Mouse (Mus musculus): Measurements from ENCODE around the gene Tssk4. TPM values are rescaled to one million over a fixed set of nuclear protein-coding genes. Genes with fewer than 3 reads are reported as not detected.

Tssk4 gene
- polyA plus RNA-seq, 1 experiment from 2014 or later: 0.74 TPM

- peaks cover 11% of the 10 kb centered on the region for H3K4me1 ChIP-seq (replicated peaks; ENCODE audit: control insufficient read depth, insufficient read depth, low read length)
- H3K27me3 ChIP-seq (ENCODE audit: control insufficient read depth, insufficient read depth, low read depth, low read length): no peaks in the 10 kb centered on the region
- H3K9ac ChIP-seq (ENCODE audit: low read length): peak overlapping the region; percentile 70
- peak; percentile 5; the same call in 1 of the 2 replicates for ATAC-seq (ENCODE audit: low read depth)
- H3K9me3 ChIP-seq (ENCODE audit: control insufficient read depth, low read length): no peaks in the 10 kb centered on the region
- WGBS: 46% methylated on average over 2 of the region's 2 CpGs
- 0 out of 2 replicates have a peak overlapping the region, but pooled peaks have one; percentile 9 for H3K27ac ChIP-seq (ENCODE audit: low read length)
- H3K4me2 ChIP-seq (ENCODE audit: low read depth, low read length): peak overlapping the region; percentile 61
- H3K4me3 ChIP-seq (ENCODE audit: low read length): peak overlapping the region; percentile 75
- H3K36me3 ChIP-seq (ENCODE audit: control insufficient read depth, insufficient read depth, low read length): peaks cover 19% of the 10 kb centered on the region
Measured at GRCm38 (mm10) chr14:55660636-55661035, 10.7 kb downstream of the Tssk4 start.

GRCm38 (mm10) chr14:55671486-55671832 lies 21.5 kb downstream of the Tssk4 start:
- peak overlapping the region; percentile 89 for H3K9ac ChIP-seq (ENCODE audit: low read length)
- H3K4me2 ChIP-seq (ENCODE audit: low read depth, low read length): peak overlapping the region; percentile 93
- under 1% methylated on average over 12 of the region's 12 CpGs for WGBS
- peak; percentile 50 for ATAC-seq (ENCODE audit: low read depth)
- peaks cover 10% of the 10 kb centered on the region for H3K4me1 ChIP-seq (replicated peaks; ENCODE audit: control insufficient read depth, insufficient read depth, low read length)
- H3K27ac ChIP-seq (ENCODE audit: low read length): peak overlapping the region; percentile 93
- peaks cover 16% of the 10 kb centered on the region; the same call in 1 of the 2 replicates for H3K36me3 ChIP-seq (ENCODE audit: control insufficient read depth, insufficient read depth, low read length)
- H3K27me3 ChIP-seq (ENCODE audit: control insufficient read depth, insufficient read depth, low read depth, low read length): no peaks in the 10 kb centered on the region
- peak overlapping the region; percentile 97 for H3K4me3 ChIP-seq (ENCODE audit: low read length)
- no peaks in the 10 kb centered on the region for H3K9me3 ChIP-seq (ENCODE audit: control insufficient read depth, low read length)

- Histone ChIP-seq H3K9ac (ENCODE audit: low read length) (peak within 1 kb of the TSS; percentile 89), H3K36me3 (ENCODE audit: control insufficient read depth, insufficient read depth, low read length) (peaks cover 19% of the 10 kb centered on the region), H3K4me1 (replicated peaks; ENCODE audit: control insufficient read depth, insufficient read depth, low read length) (peaks cover 10% of the 10 kb centered on the region), H3K4me3 (ENCODE audit: low read length) (peak within 1 kb of the TSS; percentile 97), H3K27me3 (ENCODE audit: control insufficient read depth, insufficient read depth, low read depth, low read length) (no peaks in the 10 kb centered on the region), H3K4me2 (ENCODE audit: low read depth, low read length) (peak within 1 kb of the TSS; percentile 93), H3K9me3 (ENCODE audit: control insufficient read depth, low read length) (no peaks in the 10 kb centered on the region), H3K27ac (ENCODE audit: low read length) (peak within 1 kb of the TSS; percentile 93)
- ATAC-seq (ENCODE audit: low read depth): peak; percentile 99
- under 1% methylated on average over 38 of the region's 38 CpGs for WGBS
Measured at GRCm38 (mm10) chr14:55671833-55672740, 22.1 kb downstream of the Tssk4 start, which contains the start of the genes Gmpr2 and Nedd8. Gene Gmpr2, plus strand, starts transcription at chr14:55671941. Gene Nedd8, minus strand, starts transcription at chr14:55672124.

GRCm38 (mm10) chr14:55672741-55673060 lies 22.7 kb downstream of the Tssk4 start:
- Histone ChIP-seq H3K27ac (ENCODE audit: low read length) (peak overlapping the region; percentile 93), H3K9ac (ENCODE audit: low read length) (peak overlapping the region; percentile 89), H3K9me3 (ENCODE audit: control insufficient read depth, low read length) (no peaks in the 10 kb centered on the region), H3K4me2 (ENCODE audit: low read depth, low read length) (peak overlapping the region; percentile 93), H3K4me1 (replicated peaks; ENCODE audit: control insufficient read depth, insufficient read depth, low read length) (peaks cover 10% of the 10 kb centered on the region), H3K36me3 (ENCODE audit: control insufficient read depth, insufficient read depth, low read length) (peaks cover 24% of the 10 kb centered on the region), H3K27me3 (ENCODE audit: control insufficient read depth, insufficient read depth, low read depth, low read length) (no peaks in the 10 kb centered on the region), H3K4me3 (ENCODE audit: low read length) (peak overlapping the region; percentile 97)
- 68% methylated on average over 7 of the region's 7 CpGs for WGBS
- ATAC-seq (ENCODE audit: low read depth): no peak

GRCm38 (mm10) chr14:55677615-55678014 lies 27.6 kb downstream of the Tssk4 start:
- Histone ChIP-seq H3K27me3 (ENCODE audit: control insufficient read depth, insufficient read depth, low read depth, low read length) (no peaks in the 10 kb centered on the region), H3K9ac (ENCODE audit: low read length) (no peak overlapping the region), H3K4me3 (ENCODE audit: low read length) (no peak overlapping the region), H3K27ac (ENCODE audit: low read length) (no peak overlapping the region), H3K4me1 (replicated peaks; ENCODE audit: control insufficient read depth, insufficient read depth, low read length) (peaks cover 14% of the 10 kb centered on the region), H3K4me2 (ENCODE audit: low read depth, low read length) (no peak overlapping the region), H3K9me3 (ENCODE audit: control insufficient read depth, low read length) (no peaks in the 10 kb centered on the region), H3K36me3 (ENCODE audit: control insufficient read depth, insufficient read depth, low read length) (peaks cover 38% of the 10 kb centered on the region)
- no peak for ATAC-seq (ENCODE audit: low read depth)
- 80% methylated on average over 4 of the region's 4 CpGs for WGBS

- peaks cover 10% of the 10 kb centered on the region for H3K4me1 ChIP-seq (replicated peaks; ENCODE audit: control insufficient read depth, insufficient read depth, low read length)
- ATAC-seq (ENCODE audit: low read depth): peak; percentile 98
- peaks cover 23% of the 10 kb centered on the region for H3K36me3 ChIP-seq (ENCODE audit: control insufficient read depth, insufficient read depth, low read length)
- peak within 1 kb of the TSS; percentile 78 for H3K9ac ChIP-seq (ENCODE audit: low read length)
- peak within 1 kb of the TSS; percentile 90 for H3K27ac ChIP-seq (ENCODE audit: low read length)
- H3K4me2 ChIP-seq (ENCODE audit: low read depth, low read length): peak within 1 kb of the TSS; percentile 74
- no peaks in the 10 kb centered on the region for H3K9me3 ChIP-seq (ENCODE audit: control insufficient read depth, low read length)
- H3K27me3 ChIP-seq (ENCODE audit: control insufficient read depth, insufficient read depth, low read depth, low read length): no peaks in the 10 kb centered on the region
- H3K4me3 ChIP-seq (ENCODE audit: low read length): peak within 1 kb of the TSS; percentile 78
- WGBS: under 1% methylated on average over 65 of the region's 66 CpGs
Measured at GRCm38 (mm10) chr14:55681160-55682117, 31.5 kb downstream of the Tssk4 start, which contains the start of gene Tinf2. Gene Tinf2, minus strand, starts transcription at chr14:55681820.

GRCm38 (mm10) chr14:55682118-55682493 lies 32.1 kb downstream of the Tssk4 start:
- 10% methylated on average over 3 of the region's 3 CpGs for WGBS
- Histone ChIP-seq H3K4me2 (ENCODE audit: low read depth, low read length) (peak overlapping the region; percentile 74), H3K9me3 (ENCODE audit: control insufficient read depth, low read length) (no peaks in the 10 kb centered on the region), H3K36me3 (ENCODE audit: control insufficient read depth, insufficient read depth, low read length) (peaks cover 19% of the 10 kb centered on the region), H3K27me3 (ENCODE audit: control insufficient read depth, insufficient read depth, low read depth, low read length) (no peaks in the 10 kb centered on the region), H3K9ac (ENCODE audit: low read length) (peak overlapping the region; percentile 78), H3K4me1 (replicated peaks; ENCODE audit: control insufficient read depth, insufficient read depth, low read length) (peaks cover 10% of the 10 kb centered on the region), H3K27ac (ENCODE audit: low read length) (peak overlapping the region; percentile 90), H3K4me3 (ENCODE audit: low read length) (peak overlapping the region; percentile 78)
- peak; percentile 23 for ATAC-seq (ENCODE audit: low read depth)

- no peak for ATAC-seq (ENCODE audit: low read depth)
- no peak overlapping the region for H3K4me2 ChIP-seq (ENCODE audit: low read depth, low read length)
- no peaks in the 10 kb centered on the region for H3K36me3 ChIP-seq (ENCODE audit: control insufficient read depth, insufficient read depth, low read length)
- H3K9me3 ChIP-seq (ENCODE audit: control insufficient read depth, low read length): no peaks in the 10 kb centered on the region
- no peak overlapping the region for H3K27ac ChIP-seq (ENCODE audit: low read length)
- no peak overlapping the region for H3K4me3 ChIP-seq (ENCODE audit: low read length)
- H3K9ac ChIP-seq (ENCODE audit: low read length): no peak overlapping the region
- 69% methylated on average over 10 of the region's 10 CpGs for WGBS
- H3K4me1 ChIP-seq (replicated peaks; ENCODE audit: control insufficient read depth, insufficient read depth, low read length): no peaks in the 10 kb centered on the region
- H3K27me3 ChIP-seq (ENCODE audit: control insufficient read depth, insufficient read depth, low read depth, low read length): no peaks in the 10 kb centered on the region
Measured at GRCm38 (mm10) chr14:55689433-55689832, 39.4 kb downstream of the Tssk4 start.

- no peak for ATAC-seq (ENCODE audit: low read depth)
- no peak overlapping the region for H3K9ac ChIP-seq (ENCODE audit: low read length)
- H3K27ac ChIP-seq (ENCODE audit: low read length): no peak overlapping the region
- no peaks in the 10 kb centered on the region for H3K9me3 ChIP-seq (ENCODE audit: control insufficient read depth, low read length)
- H3K4me2 ChIP-seq (ENCODE audit: low read depth, low read length): no peak overlapping the region
- no peaks in the 10 kb centered on the region for H3K36me3 ChIP-seq (ENCODE audit: control insufficient read depth, insufficient read depth, low read length)
- H3K4me3 ChIP-seq (ENCODE audit: low read length): no peak overlapping the region
- WGBS: 84% methylated on average over 4 of the region's 4 CpGs
- no peaks in the 10 kb centered on the region for H3K4me1 ChIP-seq (replicated peaks; ENCODE audit: control insufficient read depth, insufficient read depth, low read length)
- H3K27me3 ChIP-seq (ENCODE audit: control insufficient read depth, insufficient read depth, low read depth, low read length): no peaks in the 10 kb centered on the region
Measured at GRCm38 (mm10) chr14:55697226-55697625, 47.2 kb downstream of the Tssk4 start.
